Mouse (Mus musculus) ES-Bruce4 (cell line): ENCODE results near the gene Lmtk3.

Experiments used
- CTCF ChIP-seq: IDR thresholded peaks from one replicate; pipeline ENCODE4 v1.8.1; 2011; ENCODE audit warnings: low read depth, low read length
- EP300 ChIP-seq: IDR thresholded peaks from 2 replicates; pipeline ENCODE4 v1.6.1; 2011; ENCODE audit warnings: low read depth, low read length; ENCODE audit not compliant: insufficient read depth
- POLR2A ChIP-seq: IDR thresholded peaks from one replicate; pipeline ENCODE4 v1.8.1; 2011; ENCODE audit warnings: low read length; ENCODE audit not compliant: insufficient read depth

DNA sequence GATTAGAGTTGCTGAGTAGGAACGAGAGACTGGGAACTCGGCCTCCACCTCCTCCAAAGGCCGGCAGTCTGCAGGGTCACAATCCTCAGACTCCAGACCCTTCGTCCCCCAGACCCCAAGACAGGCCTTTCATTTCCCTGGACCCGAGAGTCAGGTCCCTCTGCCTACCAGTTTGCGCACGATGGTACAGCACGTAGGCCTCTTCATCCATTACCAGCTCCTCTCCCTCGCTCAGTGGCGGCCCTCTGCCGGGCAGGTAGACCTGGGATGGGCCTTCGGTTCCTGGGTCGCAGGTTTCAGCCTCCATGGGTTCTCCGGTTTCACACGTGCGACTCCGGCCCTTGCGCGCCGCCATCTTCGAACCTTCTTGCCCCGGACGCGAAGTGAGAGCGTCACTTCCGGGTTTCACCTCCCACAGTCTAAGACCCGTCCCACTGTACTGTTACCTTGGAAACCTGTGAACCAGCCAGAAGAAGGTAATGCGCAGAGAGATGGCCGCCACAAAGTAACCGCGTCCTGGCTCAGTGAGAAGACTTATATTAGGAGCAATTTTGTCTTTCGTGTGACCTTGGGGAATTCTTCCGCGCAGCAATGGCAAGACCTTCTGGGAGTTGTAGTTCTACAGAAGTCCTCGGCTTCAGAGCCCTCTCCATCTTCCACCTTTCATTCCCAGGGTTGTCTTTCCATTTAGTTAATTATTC, 47.0 kb downstream of the Lmtk3 start, which contains the start of gene Grwd1:
- TF ChIP-seq POLR2A (no peak), CTCF (no peak), EP300 (no peak)
